Mouse (Mus musculus): ENCODE data around the gene Ccdc148. TPM values are rescaled to one million over a fixed set of nuclear protein-coding genes. Genes with fewer than 3 reads are reported as not detected.

The Ccdc148 gene
- total and polyA plus RNA-seq, 3 experiments, result not detected

DNA sequence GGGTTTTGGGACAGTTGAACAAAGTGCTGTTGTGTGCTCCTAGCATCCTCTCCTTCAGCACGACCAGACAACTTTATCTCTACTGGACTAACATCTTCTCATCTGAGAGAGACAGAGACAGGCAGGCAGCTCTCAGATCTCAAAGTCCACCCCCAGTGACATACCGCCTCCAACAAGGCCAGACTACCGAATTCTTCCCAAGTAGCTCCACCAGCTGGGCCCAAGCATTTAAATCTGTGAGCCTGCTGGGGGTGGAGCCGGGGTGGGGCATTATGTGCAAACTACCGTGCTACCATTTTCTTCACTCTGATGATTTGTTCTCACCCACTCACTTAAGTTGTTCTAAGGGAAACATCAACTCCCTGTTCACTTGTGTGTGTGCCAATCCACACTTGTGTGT lies 19.0 kb upstream of the Ccdc148 start:
- H3K4me1 ChIP-seq (ENCODE audit: control insufficient read depth in 1 of 2, insufficient read depth in 2 of 2, low read length in 2 of 2), result no peaks in the 10 kb centered on the region

DNA sequence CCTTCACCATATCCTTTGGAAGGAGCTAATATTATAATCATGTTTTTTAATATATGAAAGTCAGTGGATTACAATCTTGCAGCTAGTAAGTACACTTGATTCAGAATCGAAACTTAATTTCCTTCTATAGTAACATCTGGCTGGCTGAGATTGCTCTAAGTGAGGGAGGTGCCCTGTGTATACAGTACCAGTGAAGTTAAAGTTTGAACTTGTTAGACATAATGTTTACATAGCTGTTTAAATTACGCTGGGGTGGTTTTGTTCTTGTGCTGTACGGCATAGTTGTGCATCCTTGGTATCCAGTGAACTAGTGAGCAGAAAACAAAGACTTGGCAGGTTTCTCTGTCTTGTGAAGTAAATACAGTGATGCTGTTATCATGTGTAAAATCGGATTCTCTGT lies 18.5 kb upstream of the Ccdc148 start:
- Histone ChIP-seq H3K4me3 (ENCODE audit: control insufficient read depth in 1 of 2, insufficient read depth in 1 of 2, low read depth in 2 of 2, low read length in 2 of 2) (no peak overlapping the region), H3K9ac (ENCODE audit: control insufficient read depth, low read depth, low read length, poor library complexity, severe bottlenecking) (no peak overlapping the region), H3K27me3 (ENCODE audit: control insufficient read depth in 1 of 2, insufficient read depth in 2 of 2, low read length in 2 of 2) (no peaks in the 10 kb centered on the region), H3K79me2 (ENCODE audit: control insufficient read depth, insufficient read depth, low read length, poor library complexity) (no peaks in the 10 kb centered on the region), H3K9me3 (replicated peaks; ENCODE audit: insufficient read depth, low read length) (no peaks in the 10 kb centered on the region), H3K4me1 (ENCODE audit: control insufficient read depth in 1 of 2, insufficient read depth in 2 of 2, low read length in 2 of 2) (no peaks in the 10 kb centered on the region), H3K27ac (ENCODE audit: control insufficient read depth, low read depth, low read length) (no peak overlapping the region), H3K36me3 (ENCODE audit: control insufficient read depth in 1 of 2, insufficient read depth in 2 of 2, low read length in 2 of 2) (no peaks in the 10 kb centered on the region)
- TF ChIP-seq MAX (IDR thresholded peaks at IDR 0.05; ENCODE audit: low read length) (no peak), TCF12 (IDR thresholded peaks at IDR 0.05; ENCODE audit: low read depth, low read length) (no peak), SIN3A (IDR thresholded peaks at IDR 0.05; ENCODE audit: low read length) (no peak), ZMIZ1 (IDR thresholded peaks at IDR 0.05; ENCODE audit: low read depth, low read length) (no peak), MEF2A (IDR thresholded peaks at IDR 0.05; ENCODE audit: extremely low read depth, insufficient replicate concordance, low read depth, low read length, poor library complexity, severe bottlenecking) (no peak), POLR2AphosphoS5 (IDR thresholded peaks at IDR 0.05; ENCODE audit: borderline replicate concordance, low read depth, low read length) (no peak), CHD1 (IDR thresholded peaks at IDR 0.05; ENCODE audit: low read depth, low read length) (no peak), TBP (IDR thresholded peaks at IDR 0.05; ENCODE audit: low read depth, low read length) (no peak), NELFE (IDR thresholded peaks at IDR 0.05; ENCODE audit: low read depth, low read length) (no peak), EP300 (IDR thresholded peaks at IDR 0.05; ENCODE audit: low read depth in 1 of 2, low read length in 2 of 2) (no peak), NRF1 (IDR thresholded peaks at IDR 0.05; ENCODE audit: insufficient read depth, low read depth, low read length, poor library complexity, severe bottlenecking) (no peak)
- no peak for DNase-seq (ENCODE audit: low read depth, low spot score)

More for the DNA sequence above, 19.0 kb upstream of the Ccdc148 start:
- Histone ChIP-seq H3K9me3 (replicated peaks; ENCODE audit: insufficient read depth, low read length) (no peaks in the 10 kb centered on the region), H3K4me3 (ENCODE audit: control insufficient read depth in 1 of 2, insufficient read depth in 1 of 2, low read depth in 2 of 2, low read length in 2 of 2) (no peak overlapping the region), H3K27me3 (ENCODE audit: control insufficient read depth in 1 of 2, insufficient read depth in 2 of 2, low read length in 2 of 2) (no peaks in the 10 kb centered on the region), H3K36me3 (ENCODE audit: control insufficient read depth in 1 of 2, insufficient read depth in 2 of 2, low read length in 2 of 2) (no peaks in the 10 kb centered on the region), H3K9ac (ENCODE audit: control insufficient read depth, low read depth, low read length, poor library complexity, severe bottlenecking) (no peak overlapping the region), H3K27ac (ENCODE audit: control insufficient read depth, low read depth, low read length) (no peak overlapping the region), H3K79me2 (ENCODE audit: control insufficient read depth, insufficient read depth, low read length, poor library complexity) (no peaks in the 10 kb centered on the region)
- no peak for DNase-seq (ENCODE audit: low read depth, low spot score)
- no peak for TF ChIP-seq KAT2A (conservative IDR thresholded peaks at IDR 0.05; ENCODE audit: low read depth, low read length)
- no peak for TF ChIP-seq SMC3 (IDR thresholded peaks at IDR 0.05; ENCODE audit: low read depth, low read length)
- TF ChIP-seq POLR2AphosphoS5 (IDR thresholded peaks at IDR 0.05; ENCODE audit: borderline replicate concordance, low read depth, low read length), result no peak
- no peak for TF ChIP-seq MXI1 (IDR thresholded peaks at IDR 0.05; ENCODE audit: low read depth, low read length)
- no peak for TF ChIP-seq GATA1 (IDR thresholded peaks at IDR 0.05; ENCODE audit: low read depth, low read length)
- no peak for TF ChIP-seq GABPA (IDR thresholded peaks at IDR 0.05; ENCODE audit: low read depth, low read length)
- TF ChIP-seq ELF1 (IDR thresholded peaks at IDR 0.05; ENCODE audit: low read depth, low read length), result no peak
- TF ChIP-seq POLR2AphosphoS2 (IDR thresholded peaks at IDR 0.05; ENCODE audit: low read length), result no peak
- TF ChIP-seq CTCF (IDR thresholded peaks at IDR 0.05 in 2 of 3, conservative IDR thresholded peaks at IDR 0.05 in 1 of 3; ENCODE audit: control insufficient read depth in 1 of 3, insufficient read depth in 1 of 3, low read depth in 2 of 3, low read length in 3 of 3, poor library complexity in 1 of 3, severe bottlenecking in 1 of 3), result no peak

Data from MEL (cell line).